Mouse (Mus musculus) lung, postnatal 0 days (tissue): Measurements from ENCODE around the gene Mob1a.

ENCODE experiments used
- CTCF ChIP-seq: IDR thresholded peaks from 2 replicates; pipeline ENCODE4 v1.5.1; 2016; ENCODE audit warnings: antibody characterized with exemption, mild to moderate bottlenecking
- EP300 ChIP-seq: IDR thresholded peaks from 2 replicates; pipeline ENCODE4 v1.6.1; 2016; ENCODE audit warnings: antibody characterized with exemption, mild to moderate bottlenecking, control low read depth

- TF ChIP-seq CTCF (no peak), EP300 (no peak)
Observed at GRCm38 (mm10) chr6:83350172-83350571, 24.4 kb downstream of the Mob1a start.
